Mouse (Mus musculus): ENCODE data around the gene Gm17545. TPM values are rescaled to one million over a fixed set of nuclear protein-coding genes. Genes with fewer than 3 reads are reported as not detected.
"Not testable (repeated sequence)": the region's sequence is repeated elsewhere in the genome, so short reads cannot be mapped to it uniquely, and the experiment has no call there.

Gm17545 gene
- polyA plus RNA-seq (2015; fragmentation: Nextera tagmentation; extraction: Ambion mirVana), result not detected in 2 replicates

- not testable (repeated sequence) for ATAC-seq; H3K4me3 ChIP-seq (replicated peaks; ENCODE audit: low read length); H3K9me3 ChIP-seq (ENCODE audit: control insufficient read depth, low read length); H3K27ac ChIP-seq (ENCODE audit: low read length); H3K4me2 ChIP-seq (ENCODE audit: low read length); H3K9ac ChIP-seq (replicated peaks; ENCODE audit: low read depth, low read length); H3K27me3 ChIP-seq (replicated peaks; ENCODE audit: control insufficient read depth, insufficient read depth, low read length); H3K4me1 ChIP-seq (replicated peaks; ENCODE audit: control insufficient read depth, insufficient read depth, low read length)
- H3K36me3 ChIP-seq (ENCODE audit: control insufficient read depth, insufficient read depth), result peaks cover 56% of the 10 kb centered on the region
- 96% methylated on average over 8 of the region's 8 CpGs for WGBS
These were observed at the start of gene Gm17545 for GRCm38 (mm10) chr9:22453990-22454389. Gm17545 (plus strand) TSS chr9:22454290.

GRCm38 (mm10) chr9:22405414-22405813 lies 48.7 kb upstream of the Gm17545 start:
- WGBS, result 81% methylated on average over 3 of the region's 3 CpGs
- H3K4me3 ChIP-seq (replicated peaks; ENCODE audit: low read length), result no peak overlapping the region

GRCm38 (mm10) chr9:22407633-22408032 lies 46.5 kb upstream of the Gm17545 start:
- H3K9ac ChIP-seq (replicated peaks; ENCODE audit: low read depth, low read length); H3K9me3 ChIP-seq (ENCODE audit: control insufficient read depth, low read length); H3K4me2 ChIP-seq (ENCODE audit: low read length); H3K27me3 ChIP-seq (replicated peaks; ENCODE audit: control insufficient read depth, insufficient read depth, low read length); H3K36me3 ChIP-seq (ENCODE audit: control insufficient read depth, insufficient read depth); H3K27ac ChIP-seq (ENCODE audit: low read length); H3K4me3 ChIP-seq (replicated peaks; ENCODE audit: low read length); H3K4me1 ChIP-seq (replicated peaks; ENCODE audit: control insufficient read depth, insufficient read depth, low read length); ATAC-seq: not testable (repeated sequence)
- 97% methylated on average over 2 of the region's 4 CpGs for WGBS

More at GRCm38 (mm10) chr9:22405414-22405813, 48.7 kb upstream of the Gm17545 start:
- H3K9ac ChIP-seq (replicated peaks; ENCODE audit: low read depth, low read length), result no peak overlapping the region
- no peak for ATAC-seq
- no peak overlapping the region for H3K27ac ChIP-seq (ENCODE audit: low read length)
- no peaks in the 10 kb centered on the region for H3K9me3 ChIP-seq (ENCODE audit: control insufficient read depth, low read length)
- H3K4me2 ChIP-seq (ENCODE audit: low read length), result no peak overlapping the region
- H3K27me3 ChIP-seq (replicated peaks; ENCODE audit: control insufficient read depth, insufficient read depth, low read length), result no peaks in the 10 kb centered on the region
- H3K36me3 ChIP-seq (ENCODE audit: control insufficient read depth, insufficient read depth), result no peaks in the 10 kb centered on the region
- no peaks in the 10 kb centered on the region for H3K4me1 ChIP-seq (replicated peaks; ENCODE audit: control insufficient read depth, insufficient read depth, low read length)

- ATAC-seq, result not testable (repeated sequence)
These were observed 45.7 kb upstream of the Gm17545 start for GRCm38 (mm10) chr9:22408344-22408743.

GRCm38 (mm10) chr9:22409501-22409900 lies 44.6 kb upstream of the Gm17545 start:
- no peak overlapping the region for H3K9ac ChIP-seq (replicated peaks; ENCODE audit: low read depth, low read length)
- H3K4me2 ChIP-seq (ENCODE audit: low read length), result no peak overlapping the region
- no peaks in the 10 kb centered on the region for H3K27me3 ChIP-seq (replicated peaks; ENCODE audit: control insufficient read depth, insufficient read depth, low read length)
- H3K4me1 ChIP-seq (replicated peaks; ENCODE audit: control insufficient read depth, insufficient read depth, low read length), result 0 out of 2 replicates have a peak, but pooled peaks cover 2% of the 10 kb centered on the region
- no peaks in the 10 kb centered on the region for H3K36me3 ChIP-seq (ENCODE audit: control insufficient read depth, insufficient read depth)
- H3K4me3 ChIP-seq (replicated peaks; ENCODE audit: low read length), result no peak overlapping the region
- no peaks in the 10 kb centered on the region for H3K9me3 ChIP-seq (ENCODE audit: control insufficient read depth, low read length)
- H3K27ac ChIP-seq (ENCODE audit: low read length), result no peak overlapping the region
- 80% methylated on average over 7 of the region's 7 CpGs for WGBS
- ATAC-seq, result no peak

More at GRCm38 (mm10) chr9:22408344-22408743, 45.7 kb upstream of the Gm17545 start:
- 38% methylated on average over 4 of the region's 4 CpGs for WGBS
- H3K36me3 ChIP-seq (ENCODE audit: control insufficient read depth, insufficient read depth); H3K27ac ChIP-seq (ENCODE audit: low read length); H3K27me3 ChIP-seq (replicated peaks; ENCODE audit: control insufficient read depth, insufficient read depth, low read length); H3K9me3 ChIP-seq (ENCODE audit: control insufficient read depth, low read length); H3K9ac ChIP-seq (replicated peaks; ENCODE audit: low read depth, low read length); H3K4me1 ChIP-seq (replicated peaks; ENCODE audit: control insufficient read depth, insufficient read depth, low read length); H3K4me3 ChIP-seq (replicated peaks; ENCODE audit: low read length); H3K4me2 ChIP-seq (ENCODE audit: low read length): not testable (repeated sequence)

GRCm38 (mm10) chr9:22411002-22411857 lies 42.9 kb upstream of the Gm17545 start, which contains the start of gene 9530077C05Rik:
9530077C05Rik (plus strand) TSS chr9:22411513.
- peak within 1 kb of the TSS; percentile 81 for H3K9ac ChIP-seq (replicated peaks; ENCODE audit: low read depth, low read length)
- H3K36me3 ChIP-seq (ENCODE audit: control insufficient read depth, insufficient read depth), result no peaks in the 10 kb centered on the region
- peak within 1 kb of the TSS; percentile 72 for H3K4me3 ChIP-seq (replicated peaks; ENCODE audit: low read length)
- H3K4me2 ChIP-seq (ENCODE audit: low read length), result peak within 1 kb of the TSS; percentile 81
- H3K4me1 ChIP-seq (replicated peaks; ENCODE audit: control insufficient read depth, insufficient read depth, low read length), result 0 out of 2 replicates have a peak, but pooled peaks cover 2% of the 10 kb centered on the region
- H3K27me3 ChIP-seq (replicated peaks; ENCODE audit: control insufficient read depth, insufficient read depth, low read length), result no peaks in the 10 kb centered on the region
- peak; percentile 100 for ATAC-seq
- H3K27ac ChIP-seq (ENCODE audit: low read length), result peak within 1 kb of the TSS; percentile 47
- no peaks in the 10 kb centered on the region for H3K9me3 ChIP-seq (ENCODE audit: control insufficient read depth, low read length)
- under 1% methylated on average over 43 of the region's 43 CpGs for WGBS

- no peaks in the 10 kb centered on the region for H3K36me3 ChIP-seq (ENCODE audit: control insufficient read depth, insufficient read depth)
- no peak overlapping the region for H3K27ac ChIP-seq (ENCODE audit: low read length)
- no peaks in the 10 kb centered on the region for H3K9me3 ChIP-seq (ENCODE audit: control insufficient read depth, low read length)
- no peaks in the 10 kb centered on the region for H3K27me3 ChIP-seq (replicated peaks; ENCODE audit: control insufficient read depth, insufficient read depth, low read length)
- no peak overlapping the region for H3K4me3 ChIP-seq (replicated peaks; ENCODE audit: low read length)
- ATAC-seq, result no peak
- 85% methylated on average over 3 of the region's 3 CpGs for WGBS
- no peak overlapping the region for H3K4me2 ChIP-seq (ENCODE audit: low read length)
- H3K4me1 ChIP-seq (replicated peaks; ENCODE audit: control insufficient read depth, insufficient read depth, low read length), result no peaks in the 10 kb centered on the region
- H3K9ac ChIP-seq (replicated peaks; ENCODE audit: low read depth, low read length), result no peak overlapping the region
These were observed 37.9 kb upstream of the Gm17545 start for GRCm38 (mm10) chr9:22416187-22416586.

- H3K27me3 ChIP-seq (replicated peaks; ENCODE audit: control insufficient read depth, insufficient read depth, low read length), result no peaks in the 10 kb centered on the region
- ATAC-seq, result no peak
- no peak overlapping the region for H3K4me3 ChIP-seq (replicated peaks; ENCODE audit: low read length)
- H3K4me2 ChIP-seq (ENCODE audit: low read length), result no peak overlapping the region
- WGBS, result 43% methylated on average over 6 of the region's 6 CpGs
- no peaks in the 10 kb centered on the region for H3K36me3 ChIP-seq (ENCODE audit: control insufficient read depth, insufficient read depth)
- H3K9ac ChIP-seq (replicated peaks; ENCODE audit: low read depth, low read length), result no peak overlapping the region
- H3K9me3 ChIP-seq (ENCODE audit: control insufficient read depth, low read length), result no peaks in the 10 kb centered on the region
- H3K27ac ChIP-seq (ENCODE audit: low read length), result no peak overlapping the region
- H3K4me1 ChIP-seq (replicated peaks; ENCODE audit: control insufficient read depth, insufficient read depth, low read length), result no peaks in the 10 kb centered on the region
These were observed 36.5 kb upstream of the Gm17545 start for GRCm38 (mm10) chr9:22417547-22417946.

- Histone ChIP-seq H3K4me1 (replicated peaks; ENCODE audit: control insufficient read depth, insufficient read depth, low read length) (no peaks in the 10 kb centered on the region), H3K9ac (replicated peaks; ENCODE audit: low read depth, low read length) (no peak overlapping the region), H3K27ac (ENCODE audit: low read length) (no peak overlapping the region), H3K4me3 (replicated peaks; ENCODE audit: low read length) (no peak overlapping the region), H3K36me3 (ENCODE audit: control insufficient read depth, insufficient read depth) (no peaks in the 10 kb centered on the region), H3K9me3 (ENCODE audit: control insufficient read depth, low read length) (no peaks in the 10 kb centered on the region), H3K27me3 (replicated peaks; ENCODE audit: control insufficient read depth, insufficient read depth, low read length) (no peaks in the 10 kb centered on the region), H3K4me2 (ENCODE audit: low read length) (no peak overlapping the region)
- no peak for ATAC-seq
- WGBS, result 87% methylated on average over 3 of the region's 3 CpGs
These were observed 34.2 kb upstream of the Gm17545 start for GRCm38 (mm10) chr9:22419877-22420276.

Measured in forebrain, embryonic 16.5 days (tissue).